Mouse (Mus musculus): Measurements from ENCODE around the gene Rgs3.

Gene Rgs3

DNA sequence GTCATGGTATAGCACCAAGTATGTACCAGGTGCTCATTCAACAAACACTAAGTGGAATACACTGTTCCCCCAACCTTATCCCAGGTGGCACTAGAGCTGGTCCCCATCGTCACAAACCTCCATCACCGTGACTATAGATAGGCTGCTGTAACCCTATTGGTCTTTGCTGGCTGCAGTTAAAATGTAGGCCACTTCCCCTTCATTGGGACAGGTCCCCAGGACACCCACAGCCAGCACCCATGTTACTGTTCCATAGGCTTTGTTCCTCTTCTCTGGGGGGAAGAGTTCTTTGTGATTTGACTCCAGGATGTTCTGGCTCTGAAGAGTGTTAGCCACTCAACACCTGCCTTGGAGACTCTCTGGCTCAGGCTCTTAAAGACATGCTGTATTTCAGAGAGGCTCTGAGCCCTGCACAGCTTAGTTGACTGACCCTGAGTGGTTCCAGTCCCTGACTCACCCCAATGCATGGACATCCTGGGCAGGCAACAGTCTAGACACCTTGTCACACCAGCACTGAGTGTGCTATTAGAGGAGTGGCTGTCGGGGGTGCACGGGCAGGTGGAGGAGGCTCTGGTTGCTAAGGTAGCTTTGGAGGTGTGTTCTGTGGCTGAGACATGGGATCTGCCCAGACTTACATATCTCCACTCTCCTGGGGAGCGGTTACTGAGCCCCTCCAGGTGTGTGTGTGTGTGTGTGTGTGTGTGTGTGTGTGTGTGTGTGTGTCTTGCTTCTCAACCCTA is 94.4 kb downstream of the Rgs3 start:
- DNase-seq (ENCODE audit: low read depth, low spot score): no peak

DNA sequence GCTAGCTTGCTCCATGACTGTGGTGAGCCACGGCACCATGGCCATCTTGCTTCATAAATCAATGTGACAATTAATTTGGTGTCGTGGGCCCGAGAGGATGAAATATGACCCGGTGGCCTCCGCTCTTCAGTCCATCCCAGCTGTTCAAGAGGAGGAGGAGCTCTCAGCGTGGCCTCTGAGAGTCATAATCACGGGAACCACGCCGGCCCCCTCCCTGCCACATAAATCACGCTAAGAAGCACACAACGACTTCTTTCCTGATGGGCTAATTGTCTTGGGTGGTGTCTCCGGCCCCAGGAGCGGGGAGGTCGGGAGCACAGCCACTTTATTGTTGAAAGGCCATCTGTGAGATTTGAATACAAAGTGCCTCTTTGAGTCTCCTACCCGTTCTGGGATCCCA is 99.6 kb downstream of the Rgs3 start:
- no peak for DNase-seq (ENCODE audit: low read depth, low spot score)

DNA sequence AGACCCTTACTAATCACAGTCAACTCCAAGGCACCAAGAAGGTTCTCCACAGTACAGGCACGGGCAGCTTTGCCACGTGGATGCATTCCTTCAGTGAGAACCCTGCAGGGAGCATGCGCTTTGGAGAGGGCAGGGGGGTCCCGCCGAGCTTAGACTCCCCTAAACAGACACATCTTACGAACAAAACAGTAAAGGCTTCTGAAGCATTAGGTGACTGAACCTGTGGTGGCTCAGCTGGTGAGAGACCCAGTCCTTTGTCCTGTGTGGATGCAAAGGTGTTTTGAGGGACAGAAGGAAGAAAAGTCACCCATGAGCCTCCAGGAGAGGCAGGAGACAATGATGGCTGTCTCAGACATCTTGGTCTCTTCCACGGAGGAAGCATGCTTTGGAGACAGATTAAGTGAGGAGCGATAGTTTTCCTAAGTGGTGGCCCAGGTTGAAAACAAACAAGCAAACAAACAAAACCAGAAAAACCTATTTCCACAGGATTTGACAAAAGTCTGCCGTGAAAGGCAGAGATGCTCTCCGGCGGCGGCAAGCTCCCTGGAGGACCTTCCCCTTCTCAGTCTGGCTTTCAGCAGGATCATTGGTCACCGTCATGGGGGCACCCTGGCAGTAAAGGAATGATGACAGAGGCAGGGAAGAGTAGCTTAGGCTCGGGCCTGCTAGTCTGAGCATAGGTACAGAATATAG is 100.4 kb downstream of the Rgs3 start:
- peak; percentile 24 for DNase-seq (ENCODE audit: low read depth, low spot score)

DNA sequence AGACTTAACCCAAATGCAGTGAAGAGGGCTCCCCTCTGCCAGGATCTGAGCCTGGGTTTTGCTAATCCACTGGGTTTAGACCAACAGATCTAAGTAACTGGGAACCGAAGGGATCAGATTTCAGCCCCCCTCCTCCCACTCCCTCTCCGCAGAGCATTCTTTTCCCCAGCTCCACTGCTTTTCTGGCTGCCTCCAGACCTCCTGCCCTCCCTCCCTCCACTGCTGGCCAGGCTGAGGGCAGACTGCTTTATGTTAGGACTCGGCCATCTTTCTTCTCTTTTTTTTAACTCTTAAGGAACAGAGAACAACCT is 100.9 kb downstream of the Rgs3 start:
- DNase-seq (ENCODE audit: low read depth, low spot score): peak; percentile 68

DNA sequence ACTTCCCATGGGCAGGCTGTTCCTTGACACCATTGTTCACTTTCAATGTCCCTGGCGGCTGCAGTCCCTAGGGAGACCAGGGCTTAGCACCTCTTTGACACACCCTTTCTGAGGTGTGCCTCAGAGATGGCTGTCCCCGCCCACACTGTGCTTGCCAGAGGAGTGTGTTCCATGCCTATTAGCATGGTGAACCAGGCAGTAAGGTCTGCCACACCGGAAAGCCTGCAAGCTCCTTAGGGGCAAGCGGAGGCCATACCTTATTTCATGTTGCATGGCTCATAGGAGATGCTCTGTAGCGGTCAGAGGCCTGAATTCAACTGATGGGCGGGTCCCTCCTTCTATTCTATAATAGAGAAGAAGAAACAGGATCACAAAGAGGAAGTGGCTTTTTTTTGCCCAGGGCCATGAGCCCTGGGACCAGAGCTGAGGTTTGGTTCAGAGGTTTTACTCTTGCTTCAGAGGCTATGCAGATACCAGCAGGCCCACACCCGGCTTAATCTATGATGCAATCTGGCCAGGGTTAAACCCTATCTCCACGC is 101.7 kb downstream of the Rgs3 start:
- peak; percentile 75 for DNase-seq (ENCODE audit: low read depth, low spot score)

DNA sequence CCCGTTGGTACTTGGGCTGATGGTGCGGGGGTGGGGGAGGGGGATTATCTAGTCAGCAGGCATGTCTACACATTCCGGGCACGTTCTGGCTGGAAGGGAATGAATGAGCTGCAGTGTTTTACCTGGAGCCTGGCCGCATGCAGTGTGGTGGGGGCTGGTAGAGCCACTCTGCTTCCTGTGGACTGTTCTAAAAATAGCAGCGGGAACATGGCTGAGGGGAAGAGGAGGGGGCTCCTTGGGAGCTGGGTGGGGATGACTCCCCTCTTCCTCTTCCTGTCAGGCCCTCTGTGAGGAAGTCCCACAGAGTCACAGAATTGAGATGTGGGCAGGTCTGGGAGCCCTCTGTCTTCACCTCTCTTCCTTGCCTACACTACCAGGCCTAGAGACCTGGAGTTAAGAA is 103.7 kb downstream of the Rgs3 start:
- DNase-seq (ENCODE audit: low read depth, low spot score): peak; percentile 66

DNA sequence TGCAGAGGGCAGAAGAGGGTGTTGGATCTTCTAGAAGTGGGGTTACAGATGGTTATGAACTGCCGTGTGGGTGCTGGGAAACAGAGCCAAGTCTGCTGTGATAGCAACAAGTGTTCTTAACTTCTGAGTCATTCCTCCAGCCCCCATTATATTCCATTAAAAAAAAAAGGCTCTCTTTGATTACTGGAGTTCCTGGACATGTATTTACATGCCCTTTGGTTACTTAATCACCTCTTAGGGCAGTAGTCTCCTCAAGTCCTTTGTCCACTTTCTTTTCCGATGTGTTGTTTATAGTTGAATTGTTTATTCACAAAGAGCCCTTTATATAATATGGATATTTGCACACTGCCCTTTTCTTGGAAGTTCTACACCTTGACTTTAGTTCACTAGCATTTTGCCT is 106.2 kb downstream of the Rgs3 start:
- DNase-seq (ENCODE audit: low read depth, low spot score): no peak

DNA sequence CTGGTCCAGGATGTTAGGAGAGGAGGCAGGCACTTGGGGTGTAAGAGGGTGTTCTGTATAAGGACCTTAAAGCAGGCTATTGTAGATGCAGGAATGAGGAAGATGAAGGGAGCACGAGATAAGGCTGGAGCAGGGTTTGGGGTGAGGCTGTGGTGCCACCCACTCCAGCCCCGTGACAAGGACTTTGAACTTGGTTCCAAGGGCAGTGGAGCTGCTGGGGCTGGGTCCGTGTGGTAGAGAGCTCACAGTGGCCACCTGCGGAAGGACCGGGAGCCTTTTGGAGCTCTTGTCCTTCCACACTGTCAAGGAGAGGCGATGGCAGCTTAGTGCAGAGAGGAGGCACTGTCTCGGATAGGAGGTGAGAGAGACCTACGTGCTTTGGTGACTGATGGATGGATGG is 109.0 kb downstream of the Rgs3 start:
- DNase-seq (ENCODE audit: low read depth, low spot score): no peak

DNA sequence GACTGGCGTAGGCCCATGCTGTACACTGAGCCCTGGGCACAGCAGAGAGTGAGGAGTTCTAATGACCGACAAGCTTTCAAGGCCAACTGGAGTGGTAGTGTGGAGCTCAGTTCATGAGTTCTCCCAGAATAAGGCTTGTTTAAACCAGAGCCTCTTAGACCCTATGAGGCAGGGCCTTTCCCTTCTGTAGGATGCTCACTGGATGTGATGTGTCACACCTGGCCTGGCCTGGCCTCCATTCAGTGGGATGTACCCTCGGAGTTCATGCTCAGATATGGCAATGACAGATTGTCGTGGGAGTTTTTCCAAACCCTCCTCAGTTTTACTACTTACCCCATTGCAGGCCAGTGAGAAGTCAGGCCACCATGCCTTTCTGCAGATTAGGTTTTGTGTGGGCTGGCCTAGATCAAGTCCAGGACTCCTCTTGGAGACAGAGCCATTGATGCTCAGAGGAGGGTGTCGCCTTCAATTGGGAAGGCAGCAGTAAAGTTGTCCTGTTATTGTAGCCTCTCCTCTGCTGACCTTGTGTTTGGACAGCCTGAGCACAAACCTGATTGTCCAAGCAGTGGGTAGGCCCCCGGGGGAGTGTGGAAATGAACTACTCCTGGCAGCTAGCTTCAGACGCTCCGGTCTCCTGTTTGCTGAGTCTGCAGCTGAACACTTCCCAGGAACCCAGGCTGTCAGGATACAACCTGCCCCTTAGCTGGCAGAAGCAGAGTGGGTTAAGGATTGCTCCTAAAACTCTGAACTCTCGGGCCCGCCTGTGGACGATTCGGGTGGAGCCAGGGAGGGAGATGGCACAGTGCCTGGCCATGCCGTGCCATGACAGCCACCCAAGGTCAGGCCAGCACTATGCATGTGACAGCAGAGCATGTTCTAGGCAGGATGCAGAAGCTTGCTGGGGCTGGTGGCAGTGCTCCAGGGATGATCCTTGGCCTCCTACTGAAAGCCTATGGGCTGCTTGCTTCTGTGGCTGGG is 109.7 kb downstream of the Rgs3 start:
- no peak for DNase-seq (ENCODE audit: low read depth, low spot score)

DNA sequence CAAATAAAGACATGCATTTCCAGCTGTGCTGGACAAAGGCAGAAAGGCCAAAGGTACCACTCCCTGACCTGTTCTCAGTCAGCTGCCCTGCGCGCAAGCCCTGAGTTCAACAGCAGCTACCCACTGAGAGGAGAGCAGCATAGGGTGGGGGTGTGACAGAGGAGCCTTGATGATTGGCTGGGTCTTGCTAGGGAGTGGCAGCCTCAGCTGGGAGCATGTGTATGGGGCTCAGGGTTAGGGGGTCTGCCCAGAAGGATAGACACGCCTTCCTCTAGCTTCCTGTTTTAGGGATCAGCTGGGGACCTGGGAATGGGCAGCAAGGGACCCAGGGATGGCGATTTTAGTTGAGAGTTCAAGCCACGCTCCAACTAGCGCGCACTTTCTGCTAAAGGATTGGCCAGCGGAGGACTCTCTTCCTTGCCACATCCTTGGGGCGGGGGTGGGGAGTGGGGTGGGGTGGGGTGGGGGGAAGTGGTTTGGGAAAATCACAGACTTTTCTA is 113.9 kb downstream of the Rgs3 start:
- peak; percentile 78 for DNase-seq (ENCODE audit: low read depth, low spot score)

DNA sequence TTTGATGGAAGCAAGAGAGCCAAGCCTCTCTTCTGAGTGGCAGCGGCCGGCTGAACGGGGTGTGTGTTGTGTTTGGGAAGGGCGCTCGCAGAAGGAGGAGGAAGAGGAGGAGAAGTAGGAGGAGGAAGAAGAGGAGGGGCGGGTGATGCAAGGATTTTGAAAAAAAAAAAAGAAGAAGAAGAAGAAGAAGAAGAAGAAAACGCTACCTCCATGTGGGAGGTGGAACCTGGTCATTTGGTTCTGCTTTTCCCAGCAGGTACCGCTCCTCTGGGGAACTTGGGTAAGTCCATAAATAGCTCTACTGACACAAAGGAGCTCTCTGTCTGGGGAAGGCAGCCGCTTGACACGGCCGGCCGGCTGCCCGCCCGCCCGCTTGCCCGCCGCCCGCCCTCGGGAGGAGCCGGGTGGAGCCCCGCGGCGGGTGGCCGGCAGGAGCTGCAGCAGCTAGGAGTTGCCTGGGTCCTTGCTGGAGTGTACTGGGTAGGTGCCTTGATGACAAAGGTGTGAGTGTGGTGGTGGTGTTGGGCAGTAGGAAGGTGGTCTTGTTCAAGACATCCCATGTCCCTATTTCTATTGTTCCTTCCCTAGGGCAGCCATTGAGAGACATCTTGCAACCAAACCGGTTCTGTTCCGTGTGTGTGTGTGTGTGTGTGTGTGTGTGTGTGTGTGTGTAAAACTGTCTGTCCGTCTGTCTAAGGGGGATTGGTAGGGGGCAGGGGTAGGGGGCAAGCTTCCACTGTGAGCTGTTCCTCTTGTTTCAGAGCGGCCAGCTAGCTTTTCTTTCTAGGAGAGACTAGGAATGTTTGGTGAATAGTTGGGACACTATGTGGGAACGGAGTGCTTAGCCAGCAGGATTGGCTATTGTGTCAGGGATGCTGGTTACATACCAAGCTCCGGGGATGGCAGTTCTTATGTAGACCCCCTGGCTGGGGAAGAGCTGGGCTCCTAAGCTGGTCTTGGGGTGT is 114.7 kb downstream of the Rgs3 start:
- DNase-seq (ENCODE audit: low read depth, low spot score): no peak

DNA sequence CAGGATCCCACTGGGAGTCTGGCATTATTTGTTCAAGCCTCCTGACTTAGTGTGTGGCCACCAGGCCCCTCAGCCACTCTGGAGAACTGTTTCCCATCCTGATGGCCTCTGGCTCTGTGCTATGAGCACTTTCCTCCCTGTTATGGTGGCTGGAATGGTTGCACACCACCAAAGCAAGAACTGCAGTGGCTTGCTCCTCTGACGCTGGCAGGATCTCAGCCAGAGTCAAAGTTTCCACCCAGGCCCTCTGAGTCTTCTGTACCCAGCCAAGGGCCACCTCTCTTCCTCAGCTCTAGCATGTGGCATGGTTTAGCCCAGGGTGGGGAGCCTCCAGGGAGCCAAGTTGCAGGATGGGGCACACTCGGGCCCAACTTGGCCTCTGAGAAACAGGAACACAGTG is 115.7 kb downstream of the Rgs3 start:
- DNase-seq (ENCODE audit: low read depth, low spot score): no peak

DNA sequence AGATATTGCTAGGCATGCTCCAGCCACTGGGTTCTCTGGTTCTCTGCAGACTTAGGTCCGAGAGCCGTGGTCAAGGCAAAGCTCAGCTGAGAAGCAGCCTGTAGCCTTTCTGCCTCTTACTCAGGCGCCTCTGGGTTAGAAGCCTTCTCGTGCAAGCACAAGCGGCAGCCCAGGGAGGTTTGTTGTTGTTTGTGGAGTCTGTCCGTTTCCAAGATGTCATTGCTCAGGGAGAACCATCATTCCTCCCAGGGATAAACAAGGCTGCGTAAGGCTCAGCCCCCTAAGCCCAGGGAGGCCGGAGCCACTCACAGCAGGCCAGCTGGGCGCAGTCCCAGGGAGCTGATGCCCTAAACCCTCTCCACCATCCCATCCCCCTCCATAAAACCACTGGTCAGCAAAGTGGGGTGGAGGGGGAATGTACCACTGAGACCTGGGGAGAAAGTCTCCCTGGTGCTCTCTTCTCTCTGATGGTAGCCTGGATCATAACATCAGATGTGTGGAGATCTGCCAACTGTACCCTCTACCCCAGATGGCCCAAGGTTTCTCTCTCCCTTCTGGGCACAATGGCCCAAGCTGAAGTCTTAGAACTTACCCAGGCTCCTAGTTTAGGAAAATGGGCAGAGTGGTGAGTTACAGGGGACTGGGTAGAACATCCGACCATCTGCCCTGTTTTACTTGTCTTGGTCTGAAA is 117.5 kb downstream of the Rgs3 start:
- DNase-seq (ENCODE audit: low read depth, low spot score): no peak

DNA sequence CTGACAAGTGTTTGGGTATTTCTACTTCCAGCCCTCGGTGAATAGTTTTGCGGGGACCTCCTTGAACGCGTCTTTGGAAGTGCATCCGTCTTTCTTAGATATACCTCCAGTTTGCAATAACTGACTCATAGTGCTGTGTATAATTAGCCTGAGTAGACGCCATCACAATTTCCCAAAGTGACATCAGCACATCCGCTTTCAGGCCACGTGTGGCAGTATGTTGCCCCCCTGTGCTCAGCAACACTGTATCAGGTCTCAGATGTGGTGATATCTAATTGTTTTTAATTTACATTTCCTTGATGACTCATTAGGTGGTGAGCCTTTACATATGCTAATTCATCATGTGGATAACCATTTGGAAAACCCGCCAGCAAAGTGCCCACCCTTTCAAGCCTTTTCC is 119.5 kb downstream of the Rgs3 start:
- DNase-seq (ENCODE audit: low read depth, low spot score): no peak

DNA sequence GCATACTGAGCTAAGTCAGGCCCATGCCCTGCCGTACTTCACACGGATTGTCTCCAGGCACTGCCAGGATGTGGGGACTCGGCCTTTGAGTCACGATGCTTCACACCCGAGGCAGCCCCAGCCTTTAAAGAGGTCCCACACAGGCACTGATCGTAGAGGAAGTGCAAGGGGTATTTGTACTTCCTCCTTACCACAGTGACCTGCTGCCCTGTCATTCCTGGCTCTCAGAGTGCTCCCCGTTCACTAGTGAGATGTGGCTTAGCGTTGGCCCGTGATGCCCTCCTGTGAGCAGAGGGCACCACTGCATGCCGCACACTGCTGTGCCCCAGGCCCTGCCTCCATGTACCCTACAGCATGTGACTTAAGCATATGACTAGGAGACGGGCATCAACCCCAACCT is 121.8 kb downstream of the Rgs3 start:
- DNase-seq (ENCODE audit: low read depth, low spot score): no peak

DNA sequence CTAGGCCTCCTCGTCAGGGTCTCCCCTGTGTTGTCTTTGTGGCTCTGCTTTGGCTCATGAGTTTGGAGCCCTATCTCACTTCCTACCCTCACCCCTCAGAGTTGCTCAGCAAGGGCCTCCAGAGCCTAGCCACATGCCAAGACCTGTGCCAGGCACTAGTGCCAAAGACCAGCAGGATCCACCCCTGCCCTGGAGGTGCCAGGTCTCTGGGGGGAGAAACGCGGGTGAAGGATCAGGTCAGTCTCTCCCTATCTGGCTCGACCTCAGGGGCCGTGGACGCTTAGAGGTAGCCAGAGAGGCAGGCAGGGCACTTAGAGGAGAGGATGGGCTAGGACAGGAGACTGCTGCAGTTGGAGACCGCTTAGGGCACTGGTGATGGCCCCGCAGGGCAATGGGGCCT is 122.7 kb downstream of the Rgs3 start:
- no peak for DNase-seq (ENCODE audit: low read depth, low spot score)

DNA sequence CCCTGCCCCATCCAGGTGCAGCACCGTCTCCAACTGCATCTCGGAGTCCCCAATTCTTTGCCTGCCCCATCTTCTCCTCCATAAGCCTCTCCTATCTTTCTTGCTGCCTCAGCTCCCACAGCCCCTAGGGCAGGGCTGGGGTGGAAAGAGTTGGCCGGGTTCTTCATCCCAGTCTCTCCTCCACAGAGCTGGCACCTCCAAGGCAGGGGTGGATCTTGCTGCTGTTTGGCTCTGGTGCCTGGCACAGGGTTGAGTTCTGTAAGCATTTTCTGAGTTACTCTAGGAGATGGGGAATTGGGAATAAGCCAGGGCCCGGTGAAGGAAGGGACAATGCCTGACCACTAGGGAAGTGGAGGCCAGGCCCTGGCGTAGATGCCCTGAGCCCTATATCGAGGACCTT is 123.5 kb downstream of the Rgs3 start:
- DNase-seq (ENCODE audit: low read depth, low spot score): no peak

DNA sequence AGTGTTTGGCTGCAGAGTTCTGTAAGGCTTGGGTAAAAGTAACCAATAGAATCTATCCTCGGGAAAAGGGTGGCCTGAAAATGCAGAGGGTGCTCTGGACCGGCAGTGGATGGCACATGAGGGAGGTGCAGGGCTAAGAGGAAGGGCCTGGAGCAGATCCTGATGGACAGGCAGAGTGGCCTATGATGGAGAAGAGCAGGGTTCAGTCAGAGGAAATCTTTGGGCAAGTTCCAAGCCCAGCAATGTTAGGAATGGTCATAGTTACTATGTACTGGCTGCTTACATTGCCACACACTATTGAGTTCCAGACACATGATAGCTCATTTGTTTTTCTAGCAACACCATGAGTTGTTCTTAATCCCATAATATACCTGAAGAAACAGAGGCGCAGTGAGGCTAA is 124.7 kb downstream of the Rgs3 start:
- no peak for DNase-seq (ENCODE audit: low read depth, low spot score)

DNA sequence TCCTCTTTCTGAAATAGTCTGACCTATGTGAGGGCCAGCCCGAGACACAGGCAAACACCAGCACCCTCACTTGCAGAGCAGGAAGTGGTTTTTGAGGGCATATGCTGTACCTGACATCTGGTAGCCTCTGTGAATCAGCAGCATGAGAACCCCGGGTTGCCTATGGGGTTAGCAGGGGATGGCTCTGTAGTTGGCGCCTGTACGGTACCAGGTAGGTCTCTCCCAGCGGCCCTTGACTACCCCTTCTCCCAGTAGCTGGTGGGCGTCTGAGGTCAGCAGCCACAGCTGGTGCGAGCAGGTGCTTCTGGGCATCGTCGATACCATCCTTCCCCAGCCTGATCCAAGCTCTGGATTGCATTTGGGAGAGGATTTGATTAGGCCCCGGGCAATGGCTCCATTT is 125.6 kb downstream of the Rgs3 start:
- no peak for DNase-seq (ENCODE audit: low read depth, low spot score)

DNA sequence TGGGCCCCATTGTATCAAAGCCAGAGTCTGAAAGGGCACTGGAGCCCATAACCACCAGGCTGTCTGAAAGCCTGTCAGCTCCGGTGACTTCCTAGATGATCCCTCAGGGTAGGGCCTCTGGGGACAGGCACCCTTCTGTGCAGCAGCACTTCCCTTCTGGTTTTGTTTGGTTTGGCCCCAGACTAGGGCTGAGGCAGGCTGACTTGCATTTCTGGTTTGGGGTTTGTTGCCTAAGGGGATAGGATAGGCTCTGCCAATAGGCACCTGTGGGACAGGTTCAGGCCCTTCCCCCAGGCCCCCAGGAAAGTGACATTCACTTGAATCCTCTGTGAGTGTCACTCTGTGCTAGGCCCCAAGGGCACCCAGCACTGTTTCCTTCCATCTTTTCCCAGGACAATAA is 127.1 kb downstream of the Rgs3 start:
- DNase-seq (ENCODE audit: low read depth, low spot score): no peak

Measured in ES-CJ7 (cell line).